Mouse (Mus musculus): ENCODE measurements around the gene Dact2. TPM values are rescaled to one million over a fixed set of nuclear protein-coding genes. Genes with fewer than 3 reads are reported as not detected.

Dact2 gene
- total RNA-seq, 1 experiment = 6.7 TPM

DNA sequence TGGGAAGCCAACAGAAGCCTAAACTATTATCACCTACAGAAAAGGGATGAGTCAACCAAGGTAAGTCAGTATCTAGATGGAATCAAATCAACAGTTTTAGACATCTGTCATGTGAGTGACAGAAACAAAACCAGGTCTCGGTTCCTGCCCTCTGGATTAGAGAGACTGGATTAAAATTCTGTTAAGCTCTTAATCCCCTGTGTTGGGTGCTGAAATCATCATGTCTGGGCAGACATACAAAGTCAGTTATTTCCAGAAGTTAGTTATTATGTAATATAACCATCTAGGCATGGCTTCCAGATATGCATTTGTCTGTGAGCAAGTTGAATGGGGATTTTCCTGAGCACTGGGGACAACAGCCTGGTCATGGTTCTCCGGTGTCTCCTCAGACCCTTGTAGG is 42.2 kb upstream of the Dact2 start:
- Histone ChIP-seq H3K4me1 (ENCODE audit: control insufficient read depth in 2 of 2, insufficient read depth in 2 of 2, low read length in 2 of 2, poor library complexity in 1 of 2) (no peaks in the 10 kb centered on the region), H3K36me3 (ENCODE audit: control insufficient read depth, insufficient read depth, low read length, poor library complexity, severe bottlenecking) (no peaks in the 10 kb centered on the region), H3K4me3 (ENCODE audit: insufficient read depth in 1 of 2, low read depth in 1 of 2, low read length in 2 of 2, poor library complexity in 1 of 2, severe bottlenecking in 1 of 2) (no peak overlapping the region), H3K27ac (ENCODE audit: insufficient read depth, low read depth, low read length, poor library complexity, severe bottlenecking) (no peak overlapping the region), H3K9me3 (ENCODE audit: control insufficient read depth, insufficient read depth, low read depth, low read length) (no peaks in the 10 kb centered on the region), H3K9ac (ENCODE audit: insufficient read depth, low read depth, low read length, poor library complexity, severe bottlenecking) (no peak overlapping the region)
- no peak for DNase-seq (ENCODE audit: low read depth, low spot score)
- no peak for TF ChIP-seq CHD2 (IDR thresholded peaks at IDR 0.05; ENCODE audit: low read depth, low read length)
- in situ Hi-C loops (cut with MboI; ENCODE audit: low sequenced_read_pairs in 2 of 2, unreplicated experiment in 2 of 2) = no loop called here

DNA sequence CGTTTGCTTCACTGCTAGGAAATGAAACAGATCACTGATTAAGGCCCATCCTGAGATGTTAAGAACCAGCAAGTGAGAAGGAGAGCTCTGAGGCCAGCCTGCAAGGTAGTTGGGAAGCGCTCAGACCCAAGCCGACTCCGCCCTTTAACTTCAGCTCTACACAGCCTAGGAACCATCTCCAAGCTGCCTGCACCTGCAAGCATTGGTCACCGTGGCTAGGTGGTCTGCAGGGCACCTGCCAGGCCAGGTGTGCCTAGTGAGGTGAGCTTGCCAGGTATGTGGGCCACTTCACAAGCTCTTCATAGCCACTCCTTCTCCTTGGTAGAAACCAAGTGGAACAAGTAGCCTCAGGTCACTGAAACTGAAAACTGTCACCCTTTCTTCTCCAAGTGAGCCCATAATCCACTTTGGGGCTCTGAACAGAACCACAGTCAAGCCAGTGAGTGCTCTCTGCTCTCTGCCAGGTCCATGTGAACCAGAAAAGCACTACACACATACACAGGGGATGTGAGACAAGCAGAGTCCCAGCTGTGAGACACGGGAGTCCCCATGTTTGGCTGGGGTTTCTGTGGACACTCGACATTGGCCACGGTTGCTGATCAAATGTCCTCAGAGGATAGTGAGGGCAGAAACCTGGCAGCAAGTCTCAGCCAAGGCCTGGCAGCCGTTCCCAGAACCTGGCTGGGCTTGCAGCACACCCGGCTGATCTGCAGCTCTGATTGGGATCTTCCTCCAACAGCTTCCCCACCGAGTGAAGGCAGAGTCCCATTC is 40.3 kb upstream of the Dact2 start:
- no peak for TF ChIP-seq ZC3H11A (IDR thresholded peaks at IDR 0.05; ENCODE audit: borderline replicate concordance, low read depth, low read length)
- no peak for TF ChIP-seq CHD2 (IDR thresholded peaks at IDR 0.05; ENCODE audit: low read depth, low read length)
- TF ChIP-seq ZNF384 (IDR thresholded peaks at IDR 0.05; ENCODE audit: low read depth, low read length) = no peak
- no peak for TF ChIP-seq MAFK (IDR thresholded peaks at IDR 0.05; ENCODE audit: insufficient read depth, low read depth, low read length)
- TF ChIP-seq HCFC1 (IDR thresholded peaks at IDR 0.05; ENCODE audit: borderline replicate concordance, insufficient read depth, low read length) = no peak
- Histone ChIP-seq H3K27ac (ENCODE audit: insufficient read depth, low read depth, low read length, poor library complexity, severe bottlenecking) (no peak overlapping the region), H3K9ac (ENCODE audit: insufficient read depth, low read depth, low read length, poor library complexity, severe bottlenecking) (no peak overlapping the region), H3K4me1 (ENCODE audit: control insufficient read depth in 2 of 2, insufficient read depth in 2 of 2, low read length in 2 of 2, poor library complexity in 1 of 2) (no peaks in the 10 kb centered on the region), H3K9me3 (ENCODE audit: control insufficient read depth, insufficient read depth, low read depth, low read length) (no peaks in the 10 kb centered on the region), H3K4me3 (ENCODE audit: insufficient read depth in 1 of 2, low read depth in 1 of 2, low read length in 2 of 2, poor library complexity in 1 of 2, severe bottlenecking in 1 of 2) (no peak overlapping the region), H3K36me3 (ENCODE audit: control insufficient read depth, insufficient read depth, low read length, poor library complexity, severe bottlenecking) (no peaks in the 10 kb centered on the region)
- in situ Hi-C loops (cut with MboI; ENCODE audit: low sequenced_read_pairs in 2 of 2, unreplicated experiment in 2 of 2) = no loop called here
- no peak for DNase-seq (ENCODE audit: low read depth, low spot score)

DNA sequence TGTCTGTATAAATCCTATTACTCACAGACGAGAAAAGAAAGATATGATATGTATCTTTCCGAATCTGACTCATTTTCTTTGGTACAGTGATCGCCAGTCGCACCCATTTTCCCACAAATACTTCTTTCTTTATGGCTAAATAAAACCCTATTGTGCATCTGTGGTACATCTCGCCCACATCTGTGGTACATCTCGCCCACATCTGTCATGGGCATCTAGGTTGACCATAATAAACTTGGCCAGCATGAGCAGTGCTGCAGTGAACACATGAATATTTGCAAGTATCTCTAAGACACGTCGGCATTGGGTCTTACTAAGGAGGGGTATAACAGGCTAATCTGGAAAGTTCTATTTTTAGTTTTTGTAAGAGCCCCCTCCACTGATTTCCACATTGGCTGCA is 38.5 kb upstream of the Dact2 start:
- H3K4me3 ChIP-seq (ENCODE audit: insufficient read depth in 1 of 2, low read depth in 1 of 2, low read length in 2 of 2, poor library complexity in 1 of 2, severe bottlenecking in 1 of 2) = no peak overlapping the region
- TF ChIP-seq MAFK (IDR thresholded peaks at IDR 0.05; ENCODE audit: insufficient read depth, low read depth, low read length) (no peak), ZC3H11A (IDR thresholded peaks at IDR 0.05; ENCODE audit: borderline replicate concordance, low read depth, low read length) (no peak), HCFC1 (IDR thresholded peaks at IDR 0.05; ENCODE audit: borderline replicate concordance, insufficient read depth, low read length) (no peak), ZNF384 (IDR thresholded peaks at IDR 0.05; ENCODE audit: low read depth, low read length) (no peak), CHD2 (IDR thresholded peaks at IDR 0.05; ENCODE audit: low read depth, low read length) (no peak)
- no peaks in the 10 kb centered on the region for H3K4me1 ChIP-seq (ENCODE audit: control insufficient read depth in 2 of 2, insufficient read depth in 2 of 2, low read length in 2 of 2, poor library complexity in 1 of 2)
- no peak overlapping the region for H3K27ac ChIP-seq (ENCODE audit: insufficient read depth, low read depth, low read length, poor library complexity, severe bottlenecking)
- H3K9ac ChIP-seq (ENCODE audit: insufficient read depth, low read depth, low read length, poor library complexity, severe bottlenecking) = no peak overlapping the region
- no peaks in the 10 kb centered on the region for H3K9me3 ChIP-seq (ENCODE audit: control insufficient read depth, insufficient read depth, low read depth, low read length)
- H3K36me3 ChIP-seq (ENCODE audit: control insufficient read depth, insufficient read depth, low read length, poor library complexity, severe bottlenecking) = no peaks in the 10 kb centered on the region
- in situ Hi-C loops (cut with MboI; ENCODE audit: low sequenced_read_pairs in 2 of 2, unreplicated experiment in 2 of 2) = no loop called here
- DNase-seq (ENCODE audit: low read depth, low spot score) = no peak

DNA sequence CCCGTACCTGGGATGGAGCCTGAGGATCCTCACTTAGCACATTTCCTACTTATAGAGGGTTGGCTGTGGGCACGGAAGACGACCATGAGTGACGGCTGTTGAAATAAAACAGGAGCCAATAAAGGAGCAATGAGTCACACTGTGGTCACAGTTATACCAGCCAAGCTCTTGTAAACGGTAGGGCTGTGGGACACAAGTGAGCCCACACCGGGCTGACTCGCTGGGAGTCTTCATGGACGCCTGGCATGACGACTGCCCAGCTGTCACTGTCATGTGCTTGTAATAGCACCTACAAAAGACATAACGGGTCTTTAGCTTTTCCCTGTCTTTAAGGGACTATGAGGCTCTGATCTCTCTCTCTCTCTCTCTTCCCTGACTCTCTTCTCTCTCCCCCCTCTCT is 35.9 kb upstream of the Dact2 start:
- in situ Hi-C loops (cut with MboI; ENCODE audit: low sequenced_read_pairs in 2 of 2, unreplicated experiment in 2 of 2) = loop anchor here in 1 of 2 experiments (10.0 kb wide), 2 partner anchors 275 to 665 kb away; no protein-coding TSS in a partner anchor
- Histone ChIP-seq H3K4me3 (ENCODE audit: insufficient read depth in 1 of 2, low read depth in 1 of 2, low read length in 2 of 2, poor library complexity in 1 of 2, severe bottlenecking in 1 of 2) (no peak overlapping the region), H3K9ac (ENCODE audit: insufficient read depth, low read depth, low read length, poor library complexity, severe bottlenecking) (no peak overlapping the region), H3K9me3 (ENCODE audit: control insufficient read depth, insufficient read depth, low read depth, low read length) (no peaks in the 10 kb centered on the region), H3K27ac (ENCODE audit: insufficient read depth, low read depth, low read length, poor library complexity, severe bottlenecking) (no peak overlapping the region), H3K4me1 (ENCODE audit: control insufficient read depth in 2 of 2, insufficient read depth in 2 of 2, low read length in 2 of 2, poor library complexity in 1 of 2) (no peaks in the 10 kb centered on the region), H3K36me3 (ENCODE audit: control insufficient read depth, insufficient read depth, low read length, poor library complexity, severe bottlenecking) (no peaks in the 10 kb centered on the region)
- DNase-seq (ENCODE audit: low read depth, low spot score) = no peak
- TF ChIP-seq HCFC1 (IDR thresholded peaks at IDR 0.05; ENCODE audit: borderline replicate concordance, insufficient read depth, low read length) = no peak
- TF ChIP-seq ZC3H11A (IDR thresholded peaks at IDR 0.05; ENCODE audit: borderline replicate concordance, low read depth, low read length) = no peak
- no peak for TF ChIP-seq ZNF384 (IDR thresholded peaks at IDR 0.05; ENCODE audit: low read depth, low read length)
- no peak for TF ChIP-seq MAFK (IDR thresholded peaks at IDR 0.05; ENCODE audit: insufficient read depth, low read depth, low read length)
- TF ChIP-seq CHD2 (IDR thresholded peaks at IDR 0.05; ENCODE audit: low read depth, low read length) = no peak

DNA sequence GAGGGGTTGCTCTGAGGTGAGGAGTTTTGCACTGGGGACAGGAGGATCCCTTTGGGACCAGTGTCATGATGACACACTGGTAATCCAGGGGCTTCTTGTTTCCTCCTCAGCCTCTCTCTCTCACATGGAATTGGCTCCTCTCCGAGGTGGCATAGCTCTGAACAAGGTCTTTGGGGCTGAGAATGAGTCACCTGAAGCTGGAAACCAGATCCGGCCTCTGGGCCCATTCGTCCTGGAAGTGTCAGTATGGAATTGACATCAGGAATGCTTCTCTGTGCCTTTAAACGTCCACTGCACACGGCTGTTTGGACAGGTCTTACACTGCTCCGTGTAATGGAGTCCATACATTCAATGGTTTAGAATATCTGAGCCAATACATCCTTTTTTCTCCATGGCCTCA is 33.0 kb upstream of the Dact2 start:
- TF ChIP-seq ZC3H11A (IDR thresholded peaks at IDR 0.05; ENCODE audit: borderline replicate concordance, low read depth, low read length) (no peak), ZNF384 (IDR thresholded peaks at IDR 0.05; ENCODE audit: low read depth, low read length) (no peak), CHD2 (IDR thresholded peaks at IDR 0.05; ENCODE audit: low read depth, low read length) (no peak), HCFC1 (IDR thresholded peaks at IDR 0.05; ENCODE audit: borderline replicate concordance, insufficient read depth, low read length) (no peak), MAFK (IDR thresholded peaks at IDR 0.05; ENCODE audit: insufficient read depth, low read depth, low read length) (no peak)
- Histone ChIP-seq H3K4me3 (ENCODE audit: insufficient read depth in 1 of 2, low read depth in 1 of 2, low read length in 2 of 2, poor library complexity in 1 of 2, severe bottlenecking in 1 of 2) (no peak overlapping the region), H3K27ac (ENCODE audit: insufficient read depth, low read depth, low read length, poor library complexity, severe bottlenecking) (no peak overlapping the region), H3K9ac (ENCODE audit: insufficient read depth, low read depth, low read length, poor library complexity, severe bottlenecking) (no peak overlapping the region), H3K9me3 (ENCODE audit: control insufficient read depth, insufficient read depth, low read depth, low read length) (no peaks in the 10 kb centered on the region), H3K4me1 (ENCODE audit: control insufficient read depth in 2 of 2, insufficient read depth in 2 of 2, low read length in 2 of 2, poor library complexity in 1 of 2) (no peaks in the 10 kb centered on the region), H3K36me3 (ENCODE audit: control insufficient read depth, insufficient read depth, low read length, poor library complexity, severe bottlenecking) (no peaks in the 10 kb centered on the region)
- in situ Hi-C loops (cut with MboI; ENCODE audit: low sequenced_read_pairs in 2 of 2, unreplicated experiment in 2 of 2) = loop anchor here in 1 of 2 experiments (10.0 kb wide), 2 partner anchors 278 to 668 kb away; no protein-coding TSS in a partner anchor
- DNase-seq (ENCODE audit: low read depth, low spot score) = no peak
